Mouse (Mus musculus) layer of hippocampus, adult 2 months (tissue): ENCODE results near the gene Sema3b. TPM values are rescaled to one million over a fixed set of nuclear protein-coding genes. Genes with fewer than 3 reads are reported as not detected.
"Not testable (repeated sequence)": the region's sequence is repeated elsewhere in the genome, so short reads cannot be mapped to it uniquely, and the experiment has no call there.

Experiments used
- DNase-seq, 2 experiments: peaks; one replicate each; pipeline ENCODE4 v3.0.0; 2022; ENCODE audit warnings: low spot score in 2 of 2
- H3K27ac ChIP-seq: fragments of 200-600 bp; 2 replicates; pipeline ENCODE4 v1.8.1; 2022
- H3K4me3 ChIP-seq: fragments of 200-600 bp; 2 replicates; pipeline ENCODE4 v1.8.1; 2022; ENCODE audit warnings: mild to moderate bottlenecking
- CTCF ChIP-seq: fragments of 200-600 bp; conservative IDR thresholded peaks from 2 replicates; pipeline ENCODE4 v1.8.1; 2022; ENCODE audit warnings: antibody characterized with exemption, mild to moderate bottlenecking, moderate library complexity
- total RNA-seq, 2 experiments: library from RNA; stranded (reverse); gene quantifications; 2 replicates each; pipeline ENCODE4 v1.2.3; 2021

Sema3b gene
- total RNA-seq, 2 experiments from 2014 or later: 1.9 to 2.2 TPM

- peak within 1 kb of the TSS; percentile 47 for H3K4me3 ChIP-seq
- H3K27ac ChIP-seq: peak within 1 kb of the TSS; percentile 76
- no peak for TF ChIP-seq CTCF
- peak; percentile 47 to 58 for DNase-seq
Observed at GRCm38 (mm10) chr9:107576357-107577107, 32.5 kb downstream of the Sema3b start, which contains the start of gene Hyal1. TSS of gene Hyal1 (plus strand) at chr9:107576927.

GRCm38 (mm10) chr9:107575579-107576356 is 33.3 kb downstream of the Sema3b start:
- Histone ChIP-seq H3K27ac (no peak overlapping the region), H3K4me3 (no peak overlapping the region)
- no peak for DNase-seq
- no peak for TF ChIP-seq CTCF

GRCm38 (mm10) chr9:107573774-107574173 is 35.3 kb downstream of the Sema3b start:
- H3K4me3 ChIP-seq, DNase-seq, H3K27ac ChIP-seq: not testable (repeated sequence)
- TF ChIP-seq CTCF: peak; percentile 56

- DNase-seq: no peak
- no peak for TF ChIP-seq CTCF
- Histone ChIP-seq H3K4me3 (no peak overlapping the region), H3K27ac (no peak overlapping the region)
Observed at GRCm38 (mm10) chr9:107572327-107572662, 36.7 kb downstream of the Sema3b start.

GRCm38 (mm10) chr9:107571534-107572326 is 37.3 kb downstream of the Sema3b start:
- Histone ChIP-seq H3K27ac (no peak overlapping the region), H3K4me3 (no peak overlapping the region)
- TF ChIP-seq CTCF: no peak
- DNase-seq: no peak

- TF ChIP-seq CTCF: no peak
- no peak overlapping the region for H3K27ac ChIP-seq
- H3K4me3 ChIP-seq: no peak overlapping the region; the same call in 1 of the 2 replicates
Observed at GRCm38 (mm10) chr9:107570845-107571244, 38.2 kb downstream of the Sema3b start.

GRCm38 (mm10) chr9:107570016-107570415 is 39.0 kb downstream of the Sema3b start:
- Histone ChIP-seq H3K27ac (no peak overlapping the region; the same call in 1 of the 2 replicates), H3K4me3 (peak overlapping the region; percentile 91)
- TF ChIP-seq CTCF: no peak
- no peak for DNase-seq

More at GRCm38 (mm10) chr9:107570845-107571244, 38.2 kb downstream of the Sema3b start:
- DNase-seq: no peak

GRCm38 (mm10) chr9:107569270-107569669 is 39.8 kb downstream of the Sema3b start:
- peak overlapping the region; percentile 91 for H3K4me3 ChIP-seq
- TF ChIP-seq CTCF: no peak
- peak overlapping the region; percentile 96 for H3K27ac ChIP-seq
- no peak for DNase-seq

- H3K27ac ChIP-seq: peak overlapping the region; percentile 96
- TF ChIP-seq CTCF: no peak
- peak; percentile 79 for DNase-seq
- H3K4me3 ChIP-seq: peak overlapping the region; percentile 91
Observed at GRCm38 (mm10) chr9:107568331-107569261, 40.4 kb downstream of the Sema3b start.

- no peak for TF ChIP-seq CTCF
- DNase-seq: no peak
- Histone ChIP-seq H3K4me3 (peak within 1 kb of the TSS; percentile 91), H3K27ac (peak within 1 kb of the TSS; percentile 96)
Observed at GRCm38 (mm10) chr9:107567702-107568319, 41.2 kb downstream of the Sema3b start, which contains the start of gene Hyal2. TSS of gene Hyal2 (plus strand) at chr9:107567945.

- H3K4me3 ChIP-seq: peak overlapping the region; percentile 19; the same call in 1 of the 2 replicates
- peak; percentile 46 for TF ChIP-seq CTCF
- DNase-seq: no peak
- peak overlapping the region; percentile 96 for H3K27ac ChIP-seq
Observed at GRCm38 (mm10) chr9:107566855-107567254, 42.2 kb downstream of the Sema3b start.
